Mouse (Mus musculus): Measurements from ENCODE around the gene Add3.

DNA sequence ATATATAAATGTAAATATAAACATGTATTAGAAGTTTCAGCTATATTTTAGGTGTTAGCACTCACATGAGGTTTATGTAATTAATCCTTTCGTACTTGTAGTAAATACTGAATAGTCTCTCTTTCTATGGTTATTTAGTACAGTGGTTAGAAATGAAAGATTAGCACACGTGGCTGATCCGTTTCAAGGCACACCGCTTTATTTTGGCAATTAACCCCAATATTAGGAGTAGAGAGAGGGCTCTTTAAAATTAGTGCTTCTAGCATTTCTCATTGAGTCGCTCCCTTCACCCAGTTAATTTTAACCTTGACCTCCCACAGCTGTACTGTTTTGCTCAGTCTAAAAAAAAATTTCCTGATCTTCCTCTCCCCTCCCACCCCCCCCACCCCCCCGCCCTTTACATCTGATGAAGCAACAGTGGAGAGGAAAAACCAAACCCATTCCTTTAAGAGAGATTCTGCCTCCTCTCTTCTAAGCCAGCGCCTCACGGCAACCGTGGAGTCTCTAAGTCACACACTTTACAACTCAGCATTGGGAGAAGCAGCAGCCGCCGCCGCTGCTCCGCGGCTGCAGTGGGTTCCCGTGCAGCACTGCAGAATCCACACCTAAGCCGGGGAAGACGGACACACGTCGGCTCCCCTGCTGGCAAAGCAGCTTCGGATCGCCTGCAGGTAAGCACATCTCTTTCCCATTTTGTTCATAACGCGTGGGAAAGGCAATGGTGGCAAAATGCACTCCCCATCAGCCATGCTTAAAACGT is at the start of gene Add3:
- TF ChIP-seq POLR2A (IDR thresholded peaks at IDR 0.05; ENCODE audit: insufficient read depth, low read depth, low read length) (0 out of 2 replicates have a peak, but pooled peaks have one; percentile 26), CTCF (IDR thresholded peaks at IDR 0.05; ENCODE audit: insufficient read depth, low read depth, low read length) (no peak)

Data from olfactory bulb, adult 2 months (tissue).